Mouse (Mus musculus) megakaryocyte, embryonic 14.5 days (primary cell): ENCODE results near the gene Elac2. TPM values are rescaled to one million over a fixed set of nuclear protein-coding genes. Genes with fewer than 3 reads are reported as not detected.

Source experiments
- H3K27me3 ChIP-seq: replicated peaks from 2 replicates; pipeline ENCODE3; 2012; ENCODE audit warnings: inconsistent platforms
- H3K36me3 ChIP-seq: replicated peaks from 2 replicates; pipeline ENCODE3; 2012; ENCODE audit warnings: low read length, inconsistent platforms, mixed read lengths
- H3K4me1 ChIP-seq: 2 replicates; pipeline ENCODE4 v1.6.1; 2012; ENCODE audit warnings: inconsistent platforms
- H3K4me3 ChIP-seq: replicated peaks from 2 replicates; pipeline ENCODE3; 2012; ENCODE audit warnings: moderate library complexity, mild to moderate bottlenecking, inconsistent platforms
- H3K9me3 ChIP-seq: 2 replicates; pipeline ENCODE4 v1.6.1; 2012; ENCODE audit warnings: inconsistent platforms
- FLI1 ChIP-seq: IDR thresholded peaks from 2 replicates; pipeline ENCODE4 v1.6.1; 2012; ENCODE audit warnings: low read length, inconsistent platforms, mixed read lengths
- GATA1 ChIP-seq: IDR thresholded peaks from 3 replicates; pipeline ENCODE4 v1.6.1; 2012; ENCODE audit warnings: mixed read lengths, low read length, inconsistent platforms, borderline replicate concordance
- polyA plus RNA-seq: library from polyadenylated mRNA; stranded (reverse); fragments of >175 nt; gene quantifications from 2 replicates; pipeline ENCODE4 v1.2.3, GENCODE M21; 2012; ENCODE audit warnings: low replicate concordance; ENCODE audit not compliant: insufficient read depth

Elac2 gene
- polyA plus RNA-seq, 1 experiment: 37.6 TPM

GRCm38 (mm10) chr11:65050819-65051218 is 72.0 kb downstream of the Elac2 start:
- Histone ChIP-seq H3K36me3 (no peaks in the 10 kb centered on the region), H3K27me3 (peaks cover 16% of the 10 kb centered on the region)
- TF ChIP-seq GATA1 (no peak), FLI1 (no peak)

More at GRCm38 (mm10) chr11:65050819-65051218, 72.0 kb downstream of the Elac2 start:
- Histone ChIP-seq H3K4me3 (no peak overlapping the region), H3K4me1 (peaks cover 14% of the 10 kb centered on the region), H3K9me3 (peaks cover 7% of the 10 kb centered on the region; the same call in 1 of the 2 replicates)

Other genes starting within 250 kb of the Elac2 start
- not detected in 2 replicates for gene 1700086D15Rik, start 180.9 kb downstream of the Elac2 start, polyA plus RNA-seq
- gene Arhgap44, start 183.9 kb downstream of the Elac2 start, polyA plus RNA-seq: 0.03 TPM in 1 of 2 replicates, not detected in the other